Mouse (Mus musculus): Measurements from ENCODE around the gene Ezr. TPM values are rescaled to one million over a fixed set of nuclear protein-coding genes. Genes with fewer than 3 reads are reported as not detected.

Ezr gene
- polyA plus RNA-seq, 1 experiment = 664 TPM

- Histone ChIP-seq H3K4me3 (ENCODE audit: insufficient read depth, low read depth, low read length) (no peak overlapping the region), H3K4me1 (ENCODE audit: control insufficient read depth, insufficient read depth, low read length) (peaks cover 11% of the 10 kb centered on the region), H3K27ac (ENCODE audit: insufficient read depth, low read depth, low read length) (no peak overlapping the region)
- 93% methylated on average over 12 of the region's 12 CpGs for whole genome bisulfite sequencing
- no peak for TF ChIP-seq POLR2A (IDR thresholded peaks at IDR 0.05; ENCODE audit: insufficient read depth, low read depth, low read length)
- no peak for TF ChIP-seq CTCF (IDR thresholded peaks at IDR 0.05; ENCODE audit: insufficient read depth, low read depth, low read length)
Measured at GRCm38 (mm10) chr17:6798392-6799061, 15.9 kb upstream of the Ezr start.

- peaks cover 11% of the 10 kb centered on the region for H3K4me1 ChIP-seq (ENCODE audit: control insufficient read depth, insufficient read depth, low read length)
- no peak for TF ChIP-seq CTCF (IDR thresholded peaks at IDR 0.05; ENCODE audit: insufficient read depth, low read depth, low read length)
- no peak for TF ChIP-seq POLR2A (IDR thresholded peaks at IDR 0.05; ENCODE audit: insufficient read depth, low read depth, low read length)
- WGBS = 79% methylated on average over 4 of the region's 4 CpGs
- H3K27ac ChIP-seq (ENCODE audit: insufficient read depth, low read depth, low read length) = no peak overlapping the region
- H3K4me3 ChIP-seq (ENCODE audit: insufficient read depth, low read depth, low read length) = no peak overlapping the region
Measured at GRCm38 (mm10) chr17:6797471-6797870, 14.9 kb upstream of the Ezr start.

GRCm38 (mm10) chr17:6794160-6794751 is 11.7 kb upstream of the Ezr start:
- TF ChIP-seq CTCF (IDR thresholded peaks at IDR 0.05; ENCODE audit: insufficient read depth, low read depth, low read length) = no peak
- TF ChIP-seq POLR2A (IDR thresholded peaks at IDR 0.05; ENCODE audit: insufficient read depth, low read depth, low read length) = no peak
- H3K27ac ChIP-seq (ENCODE audit: insufficient read depth, low read depth, low read length) = peak overlapping the region; percentile 18; the same call in 1 of the 2 replicates
- 50% methylated on average over 12 of the region's 12 CpGs for WGBS
- H3K4me1 ChIP-seq (ENCODE audit: control insufficient read depth, insufficient read depth, low read length) = peaks cover 11% of the 10 kb centered on the region
- H3K4me3 ChIP-seq (ENCODE audit: insufficient read depth, low read depth, low read length) = no peak overlapping the region

GRCm38 (mm10) chr17:6789581-6790118 is 7.1 kb upstream of the Ezr start:
- Histone ChIP-seq H3K4me3 (ENCODE audit: insufficient read depth, low read depth, low read length) (no peak overlapping the region), H3K27ac (ENCODE audit: insufficient read depth, low read depth, low read length) (no peak overlapping the region), H3K4me1 (ENCODE audit: control insufficient read depth, insufficient read depth, low read length) (peaks cover 9% of the 10 kb centered on the region)
- 74% methylated on average over 9 of the region's 9 CpGs for WGBS
- no peak for TF ChIP-seq CTCF (IDR thresholded peaks at IDR 0.05; ENCODE audit: insufficient read depth, low read depth, low read length)
- no peak for TF ChIP-seq POLR2A (IDR thresholded peaks at IDR 0.05; ENCODE audit: insufficient read depth, low read depth, low read length)

- Histone ChIP-seq H3K27ac (ENCODE audit: insufficient read depth, low read depth, low read length) (no peak overlapping the region), H3K4me3 (ENCODE audit: insufficient read depth, low read depth, low read length) (no peak overlapping the region), H3K4me1 (ENCODE audit: control insufficient read depth, insufficient read depth, low read length) (peaks cover 3% of the 10 kb centered on the region)
- TF ChIP-seq POLR2A (IDR thresholded peaks at IDR 0.05; ENCODE audit: insufficient read depth, low read depth, low read length) (no peak), CTCF (IDR thresholded peaks at IDR 0.05; ENCODE audit: insufficient read depth, low read depth, low read length) (no peak)
Measured at GRCm38 (mm10) chr17:6789103-6789502, 6.5 kb upstream of the Ezr start.

- Histone ChIP-seq H3K4me1 (ENCODE audit: control insufficient read depth, insufficient read depth, low read length) (peaks cover 5% of the 10 kb centered on the region; the same call in 1 of the 2 replicates), H3K4me3 (ENCODE audit: insufficient read depth, low read depth, low read length) (no peak overlapping the region), H3K27ac (ENCODE audit: insufficient read depth, low read depth, low read length) (no peak overlapping the region)
- 91% methylated on average over 4 of the region's 4 CpGs for WGBS
- no peak for TF ChIP-seq POLR2A (IDR thresholded peaks at IDR 0.05; ENCODE audit: insufficient read depth, low read depth, low read length)
- no peak for TF ChIP-seq CTCF (IDR thresholded peaks at IDR 0.05; ENCODE audit: insufficient read depth, low read depth, low read length)
Measured at GRCm38 (mm10) chr17:6787241-6787640, 4.7 kb upstream of the Ezr start.

- TF ChIP-seq CTCF (IDR thresholded peaks at IDR 0.05; ENCODE audit: insufficient read depth, low read depth, low read length) = no peak
- no peak for TF ChIP-seq POLR2A (IDR thresholded peaks at IDR 0.05; ENCODE audit: insufficient read depth, low read depth, low read length)
- Histone ChIP-seq H3K4me3 (ENCODE audit: insufficient read depth, low read depth, low read length) (no peak overlapping the region), H3K27ac (ENCODE audit: insufficient read depth, low read depth, low read length) (no peak overlapping the region), H3K4me1 (ENCODE audit: control insufficient read depth, insufficient read depth, low read length) (peaks cover 14% of the 10 kb centered on the region)
- 75% methylated on average over 10 of the region's 10 CpGs for WGBS
Measured at GRCm38 (mm10) chr17:6783756-6784357, 1.3 kb upstream of the Ezr start.

- TF ChIP-seq CTCF (IDR thresholded peaks at IDR 0.05; ENCODE audit: insufficient read depth, low read depth, low read length) = no peak
- no peak for TF ChIP-seq POLR2A (IDR thresholded peaks at IDR 0.05; ENCODE audit: insufficient read depth, low read depth, low read length)
- under 1% methylated on average over 57 of the region's 58 CpGs for WGBS
- H3K4me3 ChIP-seq (ENCODE audit: insufficient read depth, low read depth, low read length) = peak overlapping the region; percentile 85
- peaks cover 16% of the 10 kb centered on the region for H3K4me1 ChIP-seq (ENCODE audit: control insufficient read depth, insufficient read depth, low read length)
- H3K27ac ChIP-seq (ENCODE audit: insufficient read depth, low read depth, low read length) = no peak overlapping the region
Measured at GRCm38 (mm10) chr17:6783006-6783661, 550 bp upstream of the Ezr start.

All from olfactory bulb, adult 2 months (tissue).